Mouse (Mus musculus) liver, postnatal 0 days (tissue): ENCODE measurements around the gene 4833427G06Rik.

Experiments used
- CTCF ChIP-seq: sonication (generic); IDR thresholded peaks from 2 replicates; pipeline ENCODE4 v1.5.1; 2016; ENCODE audit warnings: antibody characterized with exemption, low read depth
- EP300 ChIP-seq: IDR thresholded peaks from 2 replicates; pipeline ENCODE4 v1.6.1; 2016; ENCODE audit warnings: antibody characterized with exemption, low read depth, mild to moderate bottlenecking

DNA sequence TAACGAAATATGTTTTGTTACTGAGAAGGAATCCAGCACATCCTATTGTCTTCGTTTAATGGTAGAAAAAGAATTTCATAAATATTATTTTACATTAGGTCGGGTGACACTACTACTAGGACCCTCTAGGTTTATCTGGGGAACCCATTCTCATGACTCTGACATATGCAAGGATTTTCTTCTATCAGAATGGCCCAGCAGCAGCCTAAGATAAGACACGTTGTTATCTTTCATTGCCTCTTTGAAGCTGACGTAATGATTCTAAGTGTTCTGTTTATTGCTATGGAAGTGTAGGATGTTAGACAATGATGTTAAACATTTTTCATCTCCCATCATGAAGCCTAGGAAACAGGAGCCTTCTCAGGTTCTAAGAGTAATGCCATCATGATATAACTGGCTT lies 8.2 kb downstream of the 4833427G06Rik start:
- TF ChIP-seq CTCF (no peak), EP300 (peak; percentile 71)
